Mouse (Mus musculus): Measurements from ENCODE around the gene Cdkn2b. TPM values are rescaled to one million over a fixed set of nuclear protein-coding genes. Genes with fewer than 3 reads are reported as not detected.

Gene Cdkn2b
- total and polyA plus RNA-seq, 3 experiments, result not detected

DNA sequence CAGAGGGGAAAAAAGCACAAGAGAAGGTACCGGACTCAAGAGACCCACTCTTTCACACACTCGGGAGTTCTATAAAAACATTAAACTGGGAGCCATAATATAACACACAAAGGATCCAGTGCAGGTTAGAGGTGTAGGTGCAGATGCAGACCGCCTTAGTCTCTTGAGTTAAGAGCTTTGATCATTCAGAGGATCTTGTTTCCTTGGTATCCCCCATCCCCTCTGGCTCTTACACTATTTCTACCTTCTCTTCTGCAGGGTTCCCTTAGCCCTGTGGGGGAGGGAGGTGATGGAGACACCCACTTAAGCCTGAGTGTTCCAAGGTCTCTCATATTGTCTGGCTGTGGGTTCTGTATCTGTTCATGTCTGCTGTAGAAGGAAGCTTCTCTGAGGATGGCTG is 2.8 kb downstream of the Cdkn2b start:
- Histone ChIP-seq H3K27me3 (replicated peaks) (no peaks in the 10 kb centered on the region), H3K4me1 (ENCODE audit: control insufficient read depth in 1 of 2, insufficient read depth in 2 of 2) (no peaks in the 10 kb centered on the region), H3K27ac (ENCODE audit: insufficient read depth, low read depth) (no peak overlapping the region), H3K36me3 (replicated peaks in 1 of 2; ENCODE audit: control insufficient read depth in 1 of 2, insufficient read depth in 1 of 2, low read length in 1 of 2) (no peaks in the 10 kb centered on the region), H3K79me2 (replicated peaks; ENCODE audit: control insufficient read depth, extremely low read depth, insufficient read depth, poor library complexity, severe bottlenecking) (no peaks in the 10 kb centered on the region), H3K4me2 (ENCODE audit: insufficient read depth, low read depth, poor library complexity, severe bottlenecking) (no peak overlapping the region), H3K9me3 (replicated peaks; ENCODE audit: low read length) (no peaks in the 10 kb centered on the region), H3K9ac (ENCODE audit: insufficient read depth, low read depth) (no peak overlapping the region), H3K4me3 (replicated peaks in 1 of 3; ENCODE audit: low read depth in 2 of 3, low read length in 2 of 3, poor library complexity in 1 of 3) (no peak overlapping the region)
- TF ChIP-seq JUN (IDR thresholded peaks at IDR 0.05; ENCODE audit: insufficient read depth, low read depth, low read length) (no peak), UBTF (IDR thresholded peaks at IDR 0.05; ENCODE audit: low read depth, low read length) (no peak), MAFK (IDR thresholded peaks at IDR 0.05; ENCODE audit: insufficient replicate concordance, low read length) (no peak), MXI1 (IDR thresholded peaks at IDR 0.05; ENCODE audit: low read depth, low read length) (no peak), NELFE (IDR thresholded peaks at IDR 0.05; ENCODE audit: low read depth, low read length) (no peak), MAX (IDR thresholded peaks at IDR 0.05; ENCODE audit: low read length) (no peak), BHLHE40 (IDR thresholded peaks at IDR 0.05; ENCODE audit: low read depth, low read length) (no peak), TBP (conservative IDR thresholded peaks at IDR 0.05; ENCODE audit: low read depth, low read length) (no peak), SIN3A (IDR thresholded peaks at IDR 0.05; ENCODE audit: low read length) (no peak), RCOR1 (conservative IDR thresholded peaks at IDR 0.05; ENCODE audit: low read depth, low read length) (no peak), PAX5 (IDR thresholded peaks at IDR 0.05; ENCODE audit: low read length) (no peak), ZKSCAN1 (IDR thresholded peaks at IDR 0.05; ENCODE audit: borderline replicate concordance, low read depth, low read length) (no peak), CTCF (conservative IDR thresholded peaks at IDR 0.05 in 1 of 2, IDR thresholded peaks at IDR 0.05 in 1 of 2; ENCODE audit: low read depth in 2 of 2, low read length in 2 of 2) (no peak), EP300 (IDR thresholded peaks at IDR 0.05; ENCODE audit: low read length) (no peak), GABPA (IDR thresholded peaks at IDR 0.05; ENCODE audit: insufficient replicate concordance, low read depth, low read length) (no peak)
- DNase-seq (ENCODE audit: extremely low read depth), result no peak
- in situ Hi-C loops (cut with MboI; ENCODE audit: low pct_ligation_motif_present, low pct_unique_long_range_greater_than_20kb, low sequenced_read_pairs) (no loop called here), dilution Hi-C loops (cut with MboI; ENCODE audit: extremely low pct_ligation_motif_present, extremely low pct_unique_long_range_greater_than_20kb, low sequenced_read_pairs) (no loop called here)

DNA sequence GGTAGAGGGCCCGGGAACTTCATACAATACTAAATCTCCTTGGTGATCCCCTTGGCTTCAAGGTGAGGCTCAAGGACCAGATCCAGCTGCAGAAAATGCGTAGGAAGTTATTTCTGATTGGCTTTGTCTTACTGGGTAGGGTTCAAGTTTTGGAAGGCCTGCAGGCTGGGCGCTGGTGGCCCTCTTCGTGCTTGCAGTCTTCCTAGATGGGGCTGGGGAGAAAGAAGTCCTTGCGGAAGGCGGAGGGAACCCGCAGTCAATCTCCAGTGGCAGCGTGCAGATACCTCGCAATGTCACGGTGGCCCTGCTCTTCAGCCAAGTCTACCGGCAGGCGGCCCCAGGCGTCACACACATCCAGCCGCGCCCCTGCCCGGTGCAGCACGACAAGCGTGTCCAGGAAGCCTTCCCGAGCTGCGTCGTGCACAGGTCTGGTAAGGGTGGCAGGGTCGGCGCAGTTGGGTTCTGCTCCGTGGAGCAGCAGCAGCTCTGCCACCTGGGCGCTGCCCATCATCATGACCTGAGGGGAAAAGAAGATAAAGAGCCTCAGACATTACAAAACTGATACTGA is 4.0 kb downstream of the Cdkn2b start:
- Histone ChIP-seq H3K27me3 (replicated peaks) (no peaks in the 10 kb centered on the region), H3K4me1 (ENCODE audit: control insufficient read depth in 1 of 2, insufficient read depth in 2 of 2) (no peaks in the 10 kb centered on the region), H3K79me2 (replicated peaks; ENCODE audit: control insufficient read depth, extremely low read depth, insufficient read depth, poor library complexity, severe bottlenecking) (no peaks in the 10 kb centered on the region), H3K27ac (ENCODE audit: insufficient read depth, low read depth) (no peak overlapping the region), H3K9ac (ENCODE audit: insufficient read depth, low read depth) (no peak overlapping the region), H3K4me2 (ENCODE audit: insufficient read depth, low read depth, poor library complexity, severe bottlenecking) (no peak overlapping the region), H3K4me3 (replicated peaks in 1 of 3; ENCODE audit: low read depth in 2 of 3, low read length in 2 of 3, poor library complexity in 1 of 3) (no peak overlapping the region), H3K9me3 (replicated peaks; ENCODE audit: low read length) (no peaks in the 10 kb centered on the region), H3K36me3 (replicated peaks in 1 of 2; ENCODE audit: control insufficient read depth in 1 of 2, insufficient read depth in 1 of 2, low read length in 1 of 2) (no peaks in the 10 kb centered on the region)
- in situ Hi-C loops (cut with MboI; ENCODE audit: low pct_ligation_motif_present, low pct_unique_long_range_greater_than_20kb, low sequenced_read_pairs), result no loop called here
- TF ChIP-seq ELF1 (IDR thresholded peaks at IDR 0.05; ENCODE audit: low read depth, low read length) (no peak), POLR2A (IDR thresholded peaks at IDR 0.05; ENCODE audit: low read depth, low read length) (no peak), TCF12 (IDR thresholded peaks at IDR 0.05; ENCODE audit: low read depth, low read length) (no peak), MAX (IDR thresholded peaks at IDR 0.05; ENCODE audit: low read length) (no peak), NELFE (IDR thresholded peaks at IDR 0.05; ENCODE audit: low read depth, low read length) (no peak)
- dilution Hi-C loops (cut with MboI; ENCODE audit: extremely low pct_ligation_motif_present, extremely low pct_unique_long_range_greater_than_20kb, low sequenced_read_pairs), result no loop called here
- no peak for DNase-seq (ENCODE audit: extremely low read depth)

Measured in CH12.LX (cell line).